Mouse (Mus musculus): Measurements from ENCODE around the gene Ptger1.
A peak's percentile ranks its signal among the peaks of the same experiment; 100 is the strongest.

The Ptger1 gene

DNA sequence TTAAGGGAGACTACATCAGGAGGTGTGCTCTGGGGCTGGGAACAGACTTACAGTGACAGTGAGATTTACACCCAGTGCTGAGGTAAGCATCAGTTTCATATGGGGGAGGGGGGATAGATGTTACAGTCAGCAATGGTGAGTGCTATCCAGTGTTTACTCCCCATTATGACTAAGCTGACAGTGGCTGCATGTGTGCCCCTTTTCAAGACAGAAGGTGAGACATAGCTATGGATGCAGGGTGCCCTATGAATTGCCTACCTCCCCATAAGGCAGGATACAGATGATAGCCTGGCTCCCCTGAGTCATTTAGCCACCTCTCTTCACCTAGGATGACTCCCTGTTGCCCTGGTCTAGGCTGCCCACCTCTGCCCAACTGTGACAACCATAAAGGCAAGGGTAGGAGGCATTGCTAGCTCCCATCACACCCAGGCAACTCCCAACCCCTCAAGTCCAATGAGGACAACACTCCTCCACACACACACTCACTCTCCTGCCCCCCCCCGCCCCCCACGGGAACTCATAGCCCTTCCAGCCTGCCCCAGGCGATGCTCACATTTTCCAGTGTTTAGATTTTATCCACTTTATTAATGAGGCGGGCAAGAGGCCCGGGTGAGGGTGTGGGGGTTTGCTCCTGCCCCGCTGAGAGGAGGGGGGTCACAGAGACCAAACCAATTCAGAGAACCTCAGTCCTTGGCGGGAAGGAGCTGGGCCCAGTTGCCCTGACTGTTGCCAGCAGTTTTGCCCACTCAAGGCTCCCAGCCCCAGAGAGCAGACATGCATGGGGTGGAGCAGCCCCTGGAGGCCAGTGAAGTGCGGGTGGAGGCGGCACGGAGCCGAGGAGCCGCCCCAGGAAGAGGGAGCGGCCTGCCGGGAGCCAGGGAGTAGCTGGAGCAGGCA lies at the start of gene Ptger1:
Gene Ptger1, plus strand, starts transcription at position 710 of the 897 bp plus-strand sequence.
- no peak for DNase-seq

DNA sequence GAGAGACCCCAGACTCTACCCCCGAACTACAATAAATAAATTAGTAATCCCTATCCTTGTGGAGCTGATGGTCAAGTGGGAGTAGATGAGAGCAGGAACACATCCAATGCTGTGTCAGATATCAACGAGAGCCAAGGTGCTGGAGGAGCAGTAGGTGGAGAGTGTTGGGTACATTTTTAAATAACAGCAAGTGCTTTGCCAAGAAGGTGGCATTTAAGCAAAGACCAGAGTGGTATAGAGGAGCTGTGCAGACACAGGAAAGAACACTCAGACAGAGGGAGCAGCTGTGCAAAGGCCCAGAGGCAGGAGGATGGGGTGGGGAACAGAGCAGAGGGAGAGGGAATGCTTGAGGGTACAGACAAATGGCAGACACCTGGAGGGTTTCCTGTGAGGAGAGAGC lies 49.4 kb upstream of the Ptger1 start:
- no peak for DNase-seq

DNA sequence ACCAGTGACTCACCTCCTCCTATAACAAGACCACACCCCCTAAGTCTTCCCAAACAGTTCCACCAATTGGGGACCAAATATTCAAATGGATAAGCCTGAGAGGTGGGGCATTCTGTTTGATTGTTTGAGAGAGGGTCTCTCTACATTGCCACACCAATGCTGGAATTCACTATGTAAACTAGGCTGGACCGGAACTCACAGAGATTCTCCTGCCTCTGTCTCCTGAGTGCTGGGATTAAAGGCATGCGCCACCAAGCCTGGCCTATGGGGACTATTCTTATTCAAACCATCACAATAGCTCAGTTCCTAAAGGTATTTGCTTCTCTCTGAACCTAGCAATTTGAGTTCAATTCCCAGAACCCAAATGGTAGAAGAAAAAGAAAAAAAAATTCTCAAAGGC lies 47.9 kb upstream of the Ptger1 start:
- no peak for DNase-seq

DNA sequence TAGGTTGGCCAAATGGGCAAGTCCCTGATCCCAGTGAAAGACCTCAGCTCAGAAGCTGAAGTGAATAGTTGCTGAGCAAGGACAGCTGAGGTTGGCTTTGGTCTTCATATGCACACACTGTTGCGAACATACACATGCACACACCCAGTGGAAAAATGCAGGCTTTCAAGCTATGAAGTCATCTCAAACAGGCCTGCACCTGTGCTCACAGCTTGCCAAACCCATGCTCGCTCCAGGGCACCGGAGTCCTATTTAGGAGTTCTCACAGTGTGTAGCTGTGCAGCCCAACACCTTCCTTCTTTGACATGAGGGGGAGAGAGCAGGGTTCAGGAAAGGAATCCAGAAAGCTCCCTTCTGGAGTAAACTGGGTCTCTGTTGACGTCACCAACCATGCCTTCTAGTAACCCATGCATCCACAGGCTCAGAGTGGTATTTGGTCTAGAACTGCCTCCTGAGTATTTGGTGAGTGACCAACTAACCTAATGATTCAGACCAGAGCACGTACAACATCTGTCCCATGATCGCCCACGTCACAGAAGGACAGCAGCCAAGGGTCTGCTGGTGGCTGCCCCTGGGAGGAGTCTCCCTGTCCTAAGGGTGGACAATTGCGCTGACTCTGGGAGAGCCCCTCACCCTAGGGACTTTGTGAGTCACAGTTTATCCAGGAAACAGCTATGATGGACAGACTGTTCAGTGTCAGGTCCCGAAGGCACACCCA lies 46.8 kb upstream of the Ptger1 start:
- DNase-seq = peak; percentile 59

DNA sequence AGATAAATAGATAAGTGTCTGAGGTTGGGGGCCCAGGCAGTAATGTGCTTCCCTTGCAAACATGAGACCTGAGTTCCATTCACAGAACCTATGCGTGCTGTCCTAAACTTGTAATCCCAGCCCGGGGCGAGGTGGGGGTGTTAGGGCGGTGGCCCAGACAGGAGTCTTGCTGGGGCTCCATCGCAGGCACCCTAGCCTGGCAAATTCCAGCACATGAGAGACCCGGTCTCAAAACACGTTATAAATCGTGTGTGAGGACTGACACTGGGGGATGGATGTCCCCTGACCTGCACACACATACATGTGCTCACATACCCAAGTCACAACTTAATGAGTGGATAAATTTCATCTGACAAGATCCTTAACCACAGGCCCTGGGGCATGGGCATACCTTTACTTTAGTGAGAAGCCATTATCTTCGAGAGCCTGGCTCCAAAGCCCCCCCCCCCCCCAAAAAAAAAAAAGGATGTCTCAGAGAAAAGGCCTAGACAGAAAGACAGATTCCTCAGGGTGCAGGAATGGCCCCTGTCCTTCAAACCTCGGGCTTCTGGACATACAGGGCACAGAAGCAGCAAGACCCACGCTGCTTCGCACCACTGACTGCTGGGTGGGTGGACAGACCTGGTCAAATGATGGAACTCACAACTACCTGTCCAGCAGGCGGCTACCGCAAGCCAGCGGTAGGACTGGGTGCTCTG lies 44.6 kb upstream of the Ptger1 start:
- no peak for DNase-seq

DNA sequence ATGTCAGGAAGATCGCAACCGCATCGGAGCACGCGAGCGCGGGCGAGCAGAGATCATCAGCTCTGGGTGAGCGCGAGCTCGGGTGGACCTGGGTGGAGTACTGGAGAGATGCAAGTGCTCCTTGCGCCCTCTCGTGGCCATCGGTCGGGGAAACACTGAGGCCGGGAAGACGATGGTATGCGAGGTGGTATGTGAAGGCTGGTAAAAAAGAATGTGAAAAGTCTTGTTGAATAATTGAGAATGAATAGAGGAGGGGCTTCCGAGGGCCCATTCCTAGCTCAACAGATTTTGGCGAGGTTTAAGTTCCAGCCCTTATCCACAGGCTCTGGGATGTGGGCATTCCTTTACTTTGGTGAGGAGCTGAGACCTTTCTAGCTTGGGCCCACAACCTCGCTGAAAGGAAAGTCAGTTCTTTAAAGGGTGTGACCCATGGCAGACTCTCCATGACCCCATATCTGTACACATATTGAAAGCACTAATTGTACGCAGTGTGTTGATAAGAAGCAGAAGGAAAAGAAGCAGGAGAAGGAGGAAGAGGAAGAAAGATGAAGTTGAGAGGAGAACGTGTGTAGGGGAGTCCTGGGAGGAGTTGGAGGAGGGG lies 44.0 kb upstream of the Ptger1 start:
- peak; percentile 97 for DNase-seq

DNA sequence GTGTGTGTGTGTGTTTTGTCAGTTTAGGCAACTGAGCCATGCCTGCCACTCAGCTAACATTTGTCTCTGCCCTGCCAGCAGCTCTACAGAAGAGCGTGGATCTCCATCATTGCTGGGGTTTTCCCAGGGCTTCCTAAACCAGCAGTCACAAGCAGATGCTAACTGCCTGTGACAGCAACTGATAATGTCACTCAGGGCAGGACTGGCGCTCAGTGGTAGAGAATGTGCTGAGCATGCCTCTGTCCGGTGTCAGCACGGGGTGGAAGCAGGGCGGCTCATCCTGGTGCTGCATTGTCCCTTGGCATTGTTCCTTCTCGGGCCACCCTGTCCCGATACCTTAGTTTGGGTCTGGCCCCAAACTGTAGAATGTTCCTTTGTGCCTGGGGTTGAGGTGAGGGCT lies 42.9 kb upstream of the Ptger1 start:
- DNase-seq = no peak

DNA sequence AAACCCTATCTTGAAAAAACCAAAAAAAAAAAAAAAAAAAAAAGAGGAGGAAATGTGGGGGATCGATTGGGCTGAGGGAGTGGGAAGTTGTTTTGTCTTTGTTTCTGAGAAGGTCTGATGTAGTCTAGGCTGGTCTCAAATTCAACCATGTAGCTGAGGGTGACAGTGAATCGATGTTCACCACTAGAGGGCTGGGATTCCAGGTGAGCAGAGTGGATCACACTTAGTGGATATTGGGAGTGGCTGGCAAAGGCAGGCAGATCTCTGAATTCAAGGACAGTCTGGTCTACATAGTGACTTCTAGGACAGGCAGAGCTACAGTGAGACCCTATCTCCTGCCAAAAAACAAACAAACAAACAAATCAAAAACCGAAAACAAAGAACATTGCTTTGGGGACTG lies 41.7 kb upstream of the Ptger1 start:
- no peak for DNase-seq

DNA sequence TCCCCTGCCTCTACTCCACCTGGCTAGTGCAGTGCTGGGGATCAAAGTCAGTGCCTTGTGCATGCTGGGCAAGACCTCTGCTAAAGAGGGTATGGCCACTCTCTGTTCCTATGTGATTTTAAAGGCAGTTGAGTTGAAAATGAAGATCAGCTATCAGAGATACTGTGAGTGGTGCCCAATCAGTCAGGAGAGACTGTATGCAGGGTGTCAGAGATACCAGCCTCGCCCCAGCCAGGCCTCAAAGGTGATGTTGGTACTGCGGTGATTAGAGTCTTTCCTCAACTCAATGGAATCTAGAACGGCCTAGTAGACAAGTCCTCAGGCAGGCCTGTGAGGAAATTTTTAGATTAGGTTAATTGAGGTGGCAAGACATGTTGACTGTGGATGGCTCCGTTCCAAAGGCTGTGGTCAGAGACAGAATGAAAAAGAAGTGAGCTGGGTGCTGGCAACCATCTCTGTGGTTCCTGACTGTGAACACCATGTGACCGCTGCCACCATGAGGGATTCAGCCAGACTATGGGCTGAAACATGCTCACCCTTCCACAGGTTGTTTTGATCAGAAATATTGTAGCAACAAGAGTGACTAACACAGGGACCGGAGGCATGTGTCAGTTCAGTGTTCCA lies 40.7 kb upstream of the Ptger1 start:
- DNase-seq = no peak

DNA sequence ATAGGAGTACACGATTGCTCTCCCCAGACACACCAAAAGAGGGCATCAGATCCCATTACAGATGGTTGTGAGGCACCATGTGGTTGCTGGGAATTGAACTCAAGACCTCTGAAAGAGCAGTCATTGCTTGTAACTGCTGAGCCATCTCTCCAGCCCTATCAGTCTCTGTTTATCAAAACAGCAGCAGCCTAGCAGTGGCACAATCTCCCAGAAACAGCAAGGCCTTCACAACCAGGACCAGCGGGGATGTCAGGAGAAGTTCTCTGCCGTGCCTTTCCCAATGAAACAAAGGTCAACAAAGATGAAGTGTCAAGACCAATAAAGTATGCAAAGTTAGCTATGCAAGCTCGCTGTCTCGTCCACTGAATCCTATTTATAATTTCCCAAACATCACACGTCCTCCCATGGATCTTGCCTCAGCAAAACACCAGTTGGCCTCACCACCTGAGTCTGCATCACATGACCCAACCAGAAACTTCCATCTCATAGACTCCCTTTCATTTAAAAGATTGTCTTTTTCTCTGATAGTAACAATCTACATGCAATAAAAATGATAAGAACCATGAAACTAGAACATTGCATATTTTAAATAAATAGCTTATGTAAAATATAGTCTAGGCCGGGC lies 34.3 kb upstream of the Ptger1 start:
- no peak for DNase-seq

DNA sequence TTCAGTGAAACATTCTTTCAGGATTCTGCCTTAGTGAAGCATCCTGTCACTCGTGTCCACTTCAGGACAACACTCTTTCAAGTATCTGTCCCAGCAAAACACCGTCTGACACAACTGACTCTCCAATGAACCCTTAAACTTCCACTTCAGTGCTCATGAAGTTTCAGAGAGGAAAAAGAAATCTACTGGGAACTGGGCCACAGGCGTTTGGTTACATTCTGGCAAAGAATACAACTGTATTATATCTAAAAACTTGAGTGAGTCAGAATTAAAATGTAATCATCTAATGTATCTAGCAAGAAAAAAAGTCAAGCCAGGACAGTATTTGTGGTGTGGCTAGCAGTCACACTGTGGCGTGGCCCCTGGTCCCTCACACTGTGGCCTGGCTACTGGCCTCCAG lies 27.6 kb upstream of the Ptger1 start:
- DNase-seq = no peak

DNA sequence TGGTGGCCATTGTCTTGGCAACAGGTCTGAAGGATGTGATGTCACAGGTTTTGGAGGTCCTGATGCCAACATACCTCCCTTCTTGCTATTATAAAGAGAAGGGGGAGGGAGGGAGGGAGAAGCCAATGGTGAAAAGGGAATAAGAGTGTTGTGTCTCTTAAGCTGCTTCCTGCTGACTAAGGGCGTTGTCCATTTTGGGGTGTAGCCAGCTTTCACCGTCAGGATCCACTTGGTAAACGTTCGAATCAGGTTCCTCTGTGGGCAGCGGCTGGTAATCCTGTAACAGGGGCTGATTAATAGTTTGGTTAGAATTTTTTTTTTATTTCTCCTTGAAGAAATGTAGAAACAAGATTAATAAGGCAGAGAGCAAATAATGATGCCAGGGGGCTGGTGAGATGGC lies 26.8 kb upstream of the Ptger1 start:
- DNase-seq = no peak

DNA sequence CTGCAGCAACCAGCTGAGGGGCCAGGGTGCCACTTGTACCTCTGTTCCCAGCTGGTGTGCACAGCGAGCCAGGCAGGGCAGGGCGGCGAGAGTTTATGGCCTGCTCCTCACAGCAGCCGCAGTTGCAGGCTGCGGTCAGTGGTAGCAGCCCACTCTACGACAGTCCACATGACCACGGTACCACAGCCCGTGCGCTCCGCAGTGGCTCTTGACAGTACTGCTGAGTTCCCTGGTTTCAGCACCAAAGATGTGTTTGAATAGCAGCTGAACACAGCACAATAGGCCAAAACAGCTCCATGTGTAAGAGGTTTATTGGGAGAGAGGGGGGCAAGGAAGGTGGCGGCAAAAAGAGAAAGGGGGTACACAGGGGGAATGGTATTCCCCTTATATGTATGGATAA lies 19.0 kb upstream of the Ptger1 start:
- DNase-seq = no peak

DNA sequence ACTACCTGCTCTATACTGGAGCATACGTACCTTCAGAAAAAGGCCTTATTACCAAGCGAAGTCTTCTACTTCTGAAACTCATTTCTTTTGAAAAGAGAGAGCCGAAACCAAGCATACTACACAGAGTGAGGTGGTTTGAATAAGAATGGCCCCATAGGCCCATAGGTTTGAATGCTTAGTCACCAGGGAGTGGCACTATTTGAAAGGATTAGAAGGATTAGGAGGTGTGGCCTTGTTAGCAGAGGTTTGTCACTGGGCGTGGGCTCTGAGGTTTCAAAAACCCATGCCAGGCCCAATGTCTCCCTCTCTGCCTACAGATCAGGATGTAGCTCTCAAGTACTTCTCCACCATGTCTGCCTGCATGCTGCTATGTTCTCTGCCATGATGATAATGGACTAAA lies 18.4 kb upstream of the Ptger1 start:
- DNase-seq = no peak

DNA sequence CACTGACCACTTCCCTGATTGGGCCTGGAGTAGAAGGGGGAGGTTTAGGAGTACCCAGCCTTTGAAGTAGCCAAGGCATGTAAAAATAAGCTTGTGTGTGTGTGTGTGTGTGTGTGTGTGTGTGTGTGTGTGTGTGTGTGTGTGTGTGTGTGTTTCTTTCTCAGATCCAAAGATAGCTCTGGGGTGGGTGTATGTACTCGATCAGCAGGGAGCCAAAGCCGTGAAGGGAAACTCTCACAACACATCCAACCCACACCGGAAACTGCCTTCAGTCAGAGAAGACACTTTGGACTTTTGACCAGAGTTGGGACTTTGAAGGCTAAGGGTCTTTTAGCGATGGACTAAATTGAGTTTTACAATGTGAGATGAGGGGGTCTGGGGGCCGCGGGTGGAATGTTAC lies 16.8 kb upstream of the Ptger1 start:
- DNase-seq = no peak

DNA sequence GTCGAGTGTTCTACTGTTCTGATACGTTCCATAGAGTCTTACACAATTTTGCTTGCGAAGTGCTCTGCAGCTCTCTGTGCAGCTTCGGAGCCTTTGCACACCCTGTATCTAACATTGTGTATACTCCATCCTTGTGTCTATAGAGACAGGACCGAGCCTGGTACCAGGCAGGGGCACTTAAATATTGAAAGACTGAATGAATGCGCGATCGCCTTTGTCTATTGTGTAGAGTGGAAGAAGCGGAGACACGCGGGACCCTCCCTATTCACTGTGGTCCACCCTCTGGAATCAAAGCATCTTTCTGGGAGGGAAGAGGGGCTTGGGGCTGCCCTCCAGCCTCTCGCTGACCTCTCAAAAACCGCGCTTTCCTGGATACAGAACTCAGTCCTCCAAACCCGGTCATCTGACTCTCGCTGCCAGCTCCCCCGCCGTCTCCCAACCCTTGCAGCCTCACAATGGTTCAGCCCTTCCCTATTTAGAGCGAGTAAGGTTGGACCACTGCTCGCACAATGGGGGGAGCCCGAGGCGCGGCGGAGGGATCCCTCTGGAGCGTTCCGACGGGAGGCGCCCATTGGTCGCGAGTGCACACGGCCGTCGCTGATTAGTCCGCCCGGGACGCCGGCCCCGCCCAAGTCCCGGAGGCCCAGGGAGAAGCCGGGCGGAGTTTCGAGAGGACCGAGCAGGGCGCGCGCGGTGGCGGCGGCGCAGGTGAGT lies 14.3 kb upstream of the Ptger1 start, which contains the start of gene Gipc1:
Gene Gipc1, plus strand, starts transcription at position 648 of the 714 bp plus-strand sequence.
- DNase-seq = peak; percentile 95

DNA sequence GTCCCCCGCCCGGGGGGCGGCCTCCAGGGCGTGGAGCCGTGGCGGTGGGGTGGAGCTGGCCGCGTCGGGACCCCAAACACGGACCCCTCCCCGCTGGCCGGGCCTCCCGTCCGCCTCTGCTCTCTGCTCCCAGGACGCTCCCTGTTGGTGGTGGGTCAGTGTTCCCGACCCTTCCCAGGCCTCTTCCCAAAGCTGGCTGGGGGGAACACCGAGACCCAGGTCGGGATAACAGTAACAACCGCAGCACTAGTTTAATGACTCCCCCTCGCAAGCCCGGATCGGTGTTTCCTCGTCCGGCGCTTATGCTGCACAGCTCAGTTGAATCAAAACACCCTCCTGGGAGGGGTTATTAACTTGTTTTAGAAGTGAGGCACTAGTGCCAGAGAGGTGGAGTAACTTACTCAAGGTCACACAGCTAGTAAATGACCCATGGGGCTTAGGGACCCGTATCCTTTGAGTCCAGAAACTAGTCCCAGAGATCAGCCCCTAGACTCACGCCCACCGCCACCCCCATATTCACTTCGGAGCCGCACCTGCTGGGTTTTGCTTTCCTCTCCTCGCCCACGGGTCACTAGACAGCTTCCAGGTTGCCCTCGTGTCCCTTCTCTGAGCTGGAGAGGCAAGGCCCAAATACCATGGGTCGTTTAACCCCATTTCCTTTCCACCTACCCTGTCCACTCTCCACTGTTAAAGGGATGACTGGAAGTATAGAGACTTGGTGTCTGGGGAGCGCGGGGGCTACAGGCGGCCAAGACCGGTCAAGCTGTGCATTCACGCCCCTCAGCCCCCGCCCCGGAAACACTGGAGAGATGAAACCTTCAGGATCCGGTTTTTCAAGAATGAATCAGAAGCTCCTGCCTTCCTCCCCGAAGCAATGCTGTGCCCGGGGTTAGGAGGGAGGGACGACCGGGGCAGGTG lies 13.5 kb upstream of the Ptger1 start:
- peak; percentile 55 for DNase-seq

DNA sequence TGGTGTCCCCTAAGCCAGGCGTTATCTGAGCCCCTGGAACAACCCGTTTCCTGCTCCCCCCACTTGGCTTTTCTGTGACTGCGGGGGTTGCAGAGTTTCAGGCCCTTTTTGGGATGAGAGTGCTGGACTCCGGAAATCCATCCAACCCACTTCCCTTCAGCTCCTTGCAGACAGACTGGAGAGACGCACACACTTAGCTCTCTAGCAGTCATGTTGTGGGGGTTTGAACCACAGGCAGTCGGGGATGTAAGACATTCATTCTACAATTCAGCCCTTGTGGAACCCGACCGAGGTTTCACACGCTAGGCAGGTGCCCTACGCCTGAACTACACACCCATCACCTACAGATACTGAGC lies 12.8 kb upstream of the Ptger1 start:
- DNase-seq = no peak

DNA sequence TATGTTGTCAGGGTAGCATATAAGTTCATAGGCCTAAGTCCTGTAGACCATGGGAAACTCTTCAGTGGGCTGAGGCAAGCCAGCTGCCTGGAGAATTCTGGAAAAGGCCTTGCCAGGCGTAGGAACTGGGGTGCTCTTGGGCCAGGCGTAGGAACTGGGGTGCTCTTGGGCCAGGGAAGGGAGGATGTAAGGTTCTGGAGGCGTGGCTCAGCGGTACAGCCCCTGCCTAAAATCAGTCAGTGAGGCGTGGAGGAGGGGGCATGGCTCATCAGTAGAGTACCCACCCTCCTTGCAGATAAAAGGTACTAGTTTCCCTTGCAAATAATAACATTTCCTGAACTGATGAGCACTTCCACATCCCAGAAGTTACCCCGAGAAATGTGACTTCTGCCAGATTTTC lies 11.8 kb upstream of the Ptger1 start:
- DNase-seq = no peak

DNA sequence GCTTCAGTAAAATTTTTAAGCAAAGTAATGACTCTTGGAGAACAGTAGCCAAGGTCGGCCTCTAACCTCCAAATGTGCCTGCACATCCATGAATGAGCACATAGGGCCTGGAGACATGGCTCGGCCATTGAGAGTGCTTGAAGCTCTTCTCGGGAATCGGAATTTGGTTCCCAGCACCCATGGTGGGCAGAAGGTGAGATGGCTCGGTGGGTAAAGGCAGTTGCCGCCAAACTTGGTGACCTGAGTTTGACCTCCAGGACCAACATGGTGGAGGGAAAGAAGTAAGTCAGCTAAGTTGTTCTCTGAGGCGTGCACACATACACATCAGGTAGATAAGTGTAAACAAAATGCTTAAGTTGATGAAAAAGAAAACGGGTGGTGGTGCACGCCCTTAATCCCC lies 10.4 kb upstream of the Ptger1 start:
- no peak for DNase-seq
